Comparison of ENCODE assay signal across 9 mouse cellular contexts in genomic region chr10:103235707-103236459, GRCm38 (mm10). TPM values are rescaled to one million over a fixed set of nuclear protein-coding genes. Genes with fewer than 3 reads are reported as not detected.
DNase-seq lines count a peak whose midpoint lies in the region; ATAC-seq and TF ChIP-seq lines count a peak whose summit lies in the region.
"Had no signal": no experiment of that assay in that cellular context is flagged by ENCODE, and none has a peak within 500 bp of the region (broad histone marks: within the 10 kb centered on the region; RNA-seq: fewer than 3 reads in every experiment).

TSS of gene Lrriq1 (minus strand) at chr10:103236322.

- peak within 1 kb of the TSS; percentile 82 for H3K4me3 ChIP-seq in E14TG2a.4 (replicated peaks; ENCODE audit: low read length)
- peak within 1 kb of the TSS; percentile 57 for H3K4me3 ChIP-seq in forebrain, embryonic 11.5 days (ENCODE audit: low read depth, low read length)
- peak within 1 kb of the TSS; percentile 67 for H3K4me3 ChIP-seq in hindbrain, embryonic 14.5 days (replicated peaks; ENCODE audit: low read length)
- H3K4me3 ChIP-seq in lung, postnatal 0 days (ENCODE audit: low read depth, low read length) = peak within 1 kb of the TSS; percentile 33

- no peak for TF ChIP-seq EP300 in lung, postnatal 0 days (IDR thresholded peaks at IDR 0.05)

- H3K27ac ChIP-seq in forebrain, embryonic 11.5 days (ENCODE audit: low read depth, low read length) = no peak within 1 kb of the TSS
- no peak within 1 kb of the TSS for H3K27ac ChIP-seq in hindbrain, embryonic 14.5 days
- no peak within 1 kb of the TSS for H3K27ac ChIP-seq in lung, postnatal 0 days (ENCODE audit: low read length)

- H3K4me1 ChIP-seq in E14TG2a.4 (replicated peaks; ENCODE audit: low read depth, low read length) = peaks cover 8% of the 10 kb centered on the region
- H3K4me1 ChIP-seq in forebrain, embryonic 11.5 days (replicated peaks; ENCODE audit: control insufficient read depth, insufficient read depth, low read length) = no peaks in the 10 kb centered on the region
- H3K4me1 ChIP-seq in hindbrain, embryonic 14.5 days (replicated peaks; ENCODE audit: control insufficient read depth, insufficient read depth, low read length) = no peaks in the 10 kb centered on the region
- H3K4me1 ChIP-seq in lung, postnatal 0 days (ENCODE audit: insufficient read depth, low read depth, low read length) = no peaks in the 10 kb centered on the region

- H3K9ac ChIP-seq in forebrain, embryonic 11.5 days (ENCODE audit: low read length) = peak within 1 kb of the TSS; percentile 58
- H3K9ac ChIP-seq in hindbrain, embryonic 14.5 days = peak within 1 kb of the TSS; percentile 64
- no peak within 1 kb of the TSS for H3K9ac ChIP-seq in lung, postnatal 0 days (replicated peaks; ENCODE audit: low read depth)

- no peak for TF ChIP-seq CTCF in E14TG2a.4 (conservative IDR thresholded peaks at IDR 0.05; ENCODE audit: low read length)
- no peak for TF ChIP-seq CTCF in brain, embryonic 14.5 days (IDR thresholded peaks at IDR 0.05; ENCODE audit: borderline replicate concordance, extremely low read depth, insufficient read depth, insufficient read length)
- TF ChIP-seq CTCF in lung, postnatal 0 days (IDR thresholded peaks at IDR 0.05) = no peak

- H3K36me3 ChIP-seq in E14TG2a.4 (ENCODE audit: insufficient read depth, low read length) = no peaks in the 10 kb centered on the region
- H3K36me3 ChIP-seq in forebrain, embryonic 11.5 days (ENCODE audit: control insufficient read depth, insufficient read depth, low read length) = no peaks in the 10 kb centered on the region
- H3K36me3 ChIP-seq in hindbrain, embryonic 14.5 days (replicated peaks; ENCODE audit: control insufficient read depth, insufficient read depth) = no peaks in the 10 kb centered on the region
- H3K36me3 ChIP-seq in lung, postnatal 0 days (ENCODE audit: insufficient read depth, low read length) = no peaks in the 10 kb centered on the region

- no peaks in the 10 kb centered on the region for H3K9me3 ChIP-seq in E14TG2a.4 (ENCODE audit: low read length)
- H3K9me3 ChIP-seq in forebrain, embryonic 11.5 days (ENCODE audit: control insufficient read depth, low read length) = no peaks in the 10 kb centered on the region
- no peaks in the 10 kb centered on the region for H3K9me3 ChIP-seq in hindbrain, embryonic 14.5 days (ENCODE audit: control insufficient read depth, low read length)
- H3K9me3 ChIP-seq in lung, postnatal 0 days (ENCODE audit: low read length) = no peaks in the 10 kb centered on the region

- DNase-seq in brain, embryonic 14.5 days (ENCODE audit: low read depth) = peak; percentile 97
- DNase-seq in forebrain, embryonic 11.5 days (ENCODE audit: low spot score) = peak; percentile 77
- DNase-seq in hindbrain, embryonic 14.5 days (ENCODE audit: low spot score) = peak; percentile 82
- DNase-seq in layer of hippocampus, postnatal 36 days = peak; percentile 78 to 83
- DNase-seq in lung, postnatal 0 days (ENCODE audit: low spot score) = peak; percentile 51
- peak; percentile 94 for DNase-seq in retina, postnatal 1 day
- DNase-seq in spleen, adult 18-20 months = no peak

- ATAC-seq in forebrain, embryonic 11.5 days (replicated peaks; ENCODE audit: low FRiP score) = peak; percentile 100
- ATAC-seq in hindbrain, embryonic 14.5 days (ENCODE audit: low FRiP score) = peak; percentile 100
- peak; percentile 76 for ATAC-seq in lung, postnatal 0 days

- 8% methylated on average over 25 of the region's 25 CpGs for WGBS in forebrain, embryonic 11.5 days
- WGBS in hindbrain, embryonic 14.5 days = 8% methylated on average over 25 of the region's 25 CpGs
- whole genome bisulfite sequencing in lung, postnatal 0 days = 5% methylated on average over 24 of the region's 25 CpGs

- TF ChIP-seq POLR2A in brain, embryonic 14.5 days (IDR thresholded peaks at IDR 0.05; ENCODE audit: borderline replicate concordance, extremely low read depth, insufficient read depth, insufficient read length, poor library complexity, severe bottlenecking) = no peak

- H3K27me3 ChIP-seq in E14TG2a.4 (ENCODE audit: insufficient read depth, low read length) = 0 out of 2 replicates have a peak, but pooled peaks cover 5% of the 10 kb centered on the region
- no peaks in the 10 kb centered on the region for H3K27me3 ChIP-seq in forebrain, embryonic 11.5 days (ENCODE audit: control insufficient read depth, insufficient read depth, low read length)
- no peaks in the 10 kb centered on the region for H3K27me3 ChIP-seq in hindbrain, embryonic 14.5 days (ENCODE audit: control insufficient read depth, insufficient read depth, low read length)
- no peaks in the 10 kb centered on the region for H3K27me3 ChIP-seq in lung, postnatal 0 days (replicated peaks; ENCODE audit: insufficient read depth, low read length)

- H3K4me2 ChIP-seq in forebrain, embryonic 11.5 days (ENCODE audit: low read depth, low read length, severe bottlenecking) = peak within 1 kb of the TSS; percentile 74
- H3K4me2 ChIP-seq in hindbrain, embryonic 14.5 days (replicated peaks) = peak within 1 kb of the TSS; percentile 78
- peak within 1 kb of the TSS; percentile 55 for H3K4me2 ChIP-seq in lung, postnatal 0 days (replicated peaks; ENCODE audit: low read depth, low read length)

RNA-seq across cellular contexts. Expression of gene Lrriq1, which starts in this region (rescaled TPM):
- polyA plus RNA-seq in brain, embryonic 14.5 days (2012; rRNA removed) = 2.1 and 2.7 TPM in 2 replicates
- polyA plus RNA-seq in forebrain, embryonic 11.5 days (2014; fragmentation: Nextera tagmentation; extraction: Ambion mirVana) = 1.7 and 2.1 TPM in 2 replicates
- polyA plus RNA-seq in hindbrain, embryonic 14.5 days (2014; fragmentation: Nextera tagmentation; extraction: Ambion mirVana) = 4.7 and 7.3 TPM in 2 replicates
- total RNA-seq in layer of hippocampus, postnatal 36 days (2021) = 1 to 10 TPM; 3.1 to 4.9 TPM
- 5.5 and 7.9 TPM in 2 replicates for polyA plus RNA-seq in lung, postnatal 0 days (2015; fragmentation: Nextera tagmentation; extraction: Ambion mirVana)
- total RNA-seq: MEL had no signal

Comparison
In these comparisons a context has a peak if more than half of its experiments do, and no peak if none do; other contexts are left out.
1. DNase-seq: peak in brain, embryonic 14.5 days (single experiment), forebrain, embryonic 11.5 days (single experiment), hindbrain, embryonic 14.5 days (single experiment), layer of hippocampus, postnatal 36 days (2 of 2), lung, postnatal 0 days (single experiment) and retina, postnatal 1 day (single experiment); none in spleen, adult 18-20 months (0 of 2).
2. Peak in every context shown above with its lines, with median percentiles within 50 percentile points of each other: H3K4me3 ChIP-seq, ATAC-seq and H3K4me2 ChIP-seq.